18 mouse cellular contexts compared by ENCODE assay signal in the genomic region with DNA sequence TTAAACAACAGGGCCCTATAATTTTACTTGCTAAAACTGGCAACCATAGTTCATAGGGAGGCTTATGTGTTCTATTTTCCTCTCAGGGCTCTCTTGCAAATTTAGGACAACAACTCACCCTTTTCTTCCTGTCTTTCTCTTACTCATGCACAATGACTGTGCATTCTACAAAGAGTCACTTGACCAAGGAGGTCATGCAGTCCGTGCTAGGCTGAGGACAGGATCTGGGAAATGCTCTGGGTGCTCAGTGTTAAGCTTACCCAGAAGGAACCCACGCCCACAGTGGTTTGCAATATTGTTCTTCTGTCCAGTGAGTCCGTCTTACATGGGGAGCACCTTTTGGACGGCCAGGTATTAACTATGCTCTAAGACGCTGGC. TPM values are rescaled to one million over a fixed set of nuclear protein-coding genes. Genes with fewer than 3 reads are reported as not detected.
DNase-seq lines count a peak whose midpoint lies in the region; ATAC-seq and TF ChIP-seq lines count a peak whose summit lies in the region.
"Had no signal": no experiment of that assay in that cellular context is flagged by ENCODE, and none has a peak within 500 bp of the region (broad histone marks: within the 10 kb centered on the region; RNA-seq: fewer than 3 reads in every experiment).

No protein-coding gene starts in this region.

- no peak overlapping the region for H3K27ac ChIP-seq in hindbrain, postnatal 0 days
- no peak overlapping the region for H3K27ac ChIP-seq in hindbrain, embryonic 12.5 days
- no peak overlapping the region for H3K27ac ChIP-seq in midbrain, embryonic 16.5 days (ENCODE audit: low read length)
- H3K27ac ChIP-seq in midbrain, embryonic 11.5 days (ENCODE audit: low read depth, low read length), result no peak overlapping the region
- 0 out of 2 replicates have a peak overlapping the region, but pooled peaks have one; percentile 41 for H3K27ac ChIP-seq in stomach, postnatal 0 days (replicated peaks)
- H3K27ac ChIP-seq: limb, embryonic 13.5 days; lung, embryonic 15.5 days had no signal

- no peak overlapping the region for H3K9ac ChIP-seq in hindbrain, postnatal 0 days (replicated peaks; ENCODE audit: low read length)
- H3K9ac ChIP-seq in hindbrain, embryonic 12.5 days, result no peak overlapping the region
- H3K9ac ChIP-seq in midbrain, embryonic 16.5 days (ENCODE audit: low read depth, low read length), result 0 out of 2 replicates have a peak overlapping the region, but pooled peaks have one; percentile 14
- no peak overlapping the region for H3K9ac ChIP-seq in midbrain, embryonic 11.5 days (ENCODE audit: low read length)
- no peak overlapping the region for H3K9ac ChIP-seq in stomach, postnatal 0 days (ENCODE audit: low read length)
- H3K9ac ChIP-seq: limb, embryonic 13.5 days; lung, embryonic 15.5 days had no signal

- WGBS in hindbrain, postnatal 0 days, result 85% methylated on average over 5 of the region's 5 CpGs
- WGBS in hindbrain, embryonic 12.5 days, result 85% methylated on average over 5 of the region's 5 CpGs
- WGBS in midbrain, embryonic 16.5 days, result 88% methylated on average over 5 of the region's 5 CpGs
- 85% methylated on average over 5 of the region's 5 CpGs for WGBS in midbrain, embryonic 11.5 days
- 82% methylated on average over 5 of the region's 5 CpGs for WGBS in stomach, postnatal 0 days

- ATAC-seq in hindbrain, postnatal 0 days, result no peak
- ATAC-seq in hindbrain, embryonic 12.5 days (ENCODE audit: low FRiP score), result no peak
- no peak for ATAC-seq in midbrain, embryonic 16.5 days
- no peak for ATAC-seq in midbrain, embryonic 11.5 days (ENCODE audit: low FRiP score)
- no peak for ATAC-seq in stomach, postnatal 0 days (ENCODE audit: low FRiP score, low TSS enrichment)
- ATAC-seq: forebrain, embryonic 14.5 days had no signal

- no peak overlapping the region for H3K4me3 ChIP-seq in hindbrain, postnatal 0 days (ENCODE audit: low read length)
- H3K4me3 ChIP-seq in hindbrain, embryonic 12.5 days, result no peak overlapping the region
- no peak overlapping the region for H3K4me3 ChIP-seq in midbrain, embryonic 16.5 days (ENCODE audit: low read depth, low read length)
- H3K4me3 ChIP-seq in midbrain, embryonic 11.5 days (ENCODE audit: low read depth, low read length), result no peak overlapping the region
- H3K4me3 ChIP-seq in stomach, postnatal 0 days (ENCODE audit: low read depth, low read length), result no peak overlapping the region
- H3K4me3 ChIP-seq: limb, embryonic 13.5 days; lung, embryonic 15.5 days had no signal

- peak; percentile 42 to 74 for DNase-seq in adrenal gland, adult (ENCODE audit: inconsistent age in 2 of 2, low spot score in 1 of 2)
- no peak for DNase-seq in adrenal gland, postnatal 36 days
- no peak for DNase-seq in hindbrain, postnatal 0 days (ENCODE audit: low spot score)
- DNase-seq in midbrain, embryonic 11.5 days (ENCODE audit: low spot score, missing footprints), result no peak
- no peak for DNase-seq in stomach, postnatal 0 days (ENCODE audit: low spot score)
- DNase-seq in adrenal gland, adult 18-20 months (ENCODE audit: low spot score in 2 of 2), result no peak
- DNase-seq: adrenal gland, adult 8-10 months; cerebellum, adult 8-10 months; gastrocnemius, postnatal 14 days; heart, postnatal 36 days; kidney, adult 9 months; spleen, adult 18-20 months had no signal

- peaks cover 11% of the 10 kb centered on the region; the same call in 1 of the 2 replicates for H3K4me1 ChIP-seq in hindbrain, postnatal 0 days (ENCODE audit: insufficient read depth, low read length)
- H3K4me1 ChIP-seq in hindbrain, embryonic 12.5 days, result peaks cover 17% of the 10 kb centered on the region
- H3K4me1 ChIP-seq in midbrain, embryonic 16.5 days (ENCODE audit: control insufficient read depth, insufficient read depth, low read length), result peaks cover 30% of the 10 kb centered on the region
- H3K4me1 ChIP-seq in midbrain, embryonic 11.5 days (ENCODE audit: control insufficient read depth, insufficient read depth, low read length), result peaks cover 8% of the 10 kb centered on the region
- H3K4me1 ChIP-seq in stomach, postnatal 0 days (replicated peaks; ENCODE audit: control insufficient read depth, insufficient read depth), result peaks cover 7% of the 10 kb centered on the region; the same call in 1 of the 2 replicates

- TF ChIP-seq CTCF in hindbrain, postnatal 0 days (IDR thresholded peaks at IDR 0.05; ENCODE audit: low read depth), result no peak
- TF ChIP-seq CTCF in stomach, postnatal 0 days (IDR thresholded peaks at IDR 0.05; ENCODE audit: low read depth), result no peak

- H3K4me2 ChIP-seq in hindbrain, postnatal 0 days (ENCODE audit: low read depth, low read length), result peak overlapping the region; percentile 94; the same call in 1 of the 2 replicates
- no peak overlapping the region for H3K4me2 ChIP-seq in hindbrain, embryonic 12.5 days (replicated peaks)
- no peak overlapping the region for H3K4me2 ChIP-seq in midbrain, embryonic 16.5 days (ENCODE audit: low read length)
- no peak overlapping the region for H3K4me2 ChIP-seq in midbrain, embryonic 11.5 days
- H3K4me2 ChIP-seq in stomach, postnatal 0 days (replicated peaks; ENCODE audit: low read depth), result peak overlapping the region; percentile 77; the same call in 1 of the 2 replicates
- H3K4me2 ChIP-seq: limb, embryonic 13.5 days had no signal

- no peaks in the 10 kb centered on the region for H3K9me3 ChIP-seq in hindbrain, postnatal 0 days (ENCODE audit: low read length)
- no peaks in the 10 kb centered on the region for H3K9me3 ChIP-seq in hindbrain, embryonic 12.5 days (replicated peaks)
- no peaks in the 10 kb centered on the region for H3K9me3 ChIP-seq in midbrain, embryonic 16.5 days (replicated peaks; ENCODE audit: control insufficient read depth, low read length, poor library complexity, severe bottlenecking)
- no peaks in the 10 kb centered on the region for H3K9me3 ChIP-seq in midbrain, embryonic 11.5 days (ENCODE audit: control insufficient read depth, low read length)
- no peaks in the 10 kb centered on the region for H3K9me3 ChIP-seq in stomach, postnatal 0 days (ENCODE audit: control insufficient read depth, low read length)
- H3K9me3 ChIP-seq: limb, embryonic 13.5 days; lung, embryonic 15.5 days had no signal

- H3K27me3 ChIP-seq in hindbrain, postnatal 0 days (ENCODE audit: insufficient read depth, low read length), result no peaks in the 10 kb centered on the region
- no peaks in the 10 kb centered on the region; the same call in 1 of the 2 replicates for H3K27me3 ChIP-seq in hindbrain, embryonic 12.5 days
- H3K27me3 ChIP-seq in midbrain, embryonic 16.5 days (ENCODE audit: control insufficient read depth, insufficient read depth, low read depth, low read length), result no peaks in the 10 kb centered on the region
- no peaks in the 10 kb centered on the region for H3K27me3 ChIP-seq in midbrain, embryonic 11.5 days (ENCODE audit: control insufficient read depth, insufficient read depth, low read length)
- no peaks in the 10 kb centered on the region for H3K27me3 ChIP-seq in stomach, postnatal 0 days (ENCODE audit: control insufficient read depth, insufficient read depth, low read length)

- no peaks in the 10 kb centered on the region for H3K36me3 ChIP-seq in hindbrain, postnatal 0 days (ENCODE audit: insufficient read depth, low read length)
- H3K36me3 ChIP-seq in hindbrain, embryonic 12.5 days, result no peaks in the 10 kb centered on the region
- H3K36me3 ChIP-seq in midbrain, embryonic 16.5 days (ENCODE audit: control insufficient read depth, insufficient read depth, low read length), result no peaks in the 10 kb centered on the region
- H3K36me3 ChIP-seq in midbrain, embryonic 11.5 days (ENCODE audit: control insufficient read depth, insufficient read depth, low read length), result no peaks in the 10 kb centered on the region
- no peaks in the 10 kb centered on the region; the same call in 1 of the 2 replicates for H3K36me3 ChIP-seq in stomach, postnatal 0 days (ENCODE audit: control insufficient read depth, insufficient read depth, low read length)
- H3K36me3 ChIP-seq: limb, embryonic 13.5 days; lung, embryonic 15.5 days had no signal

- TF ChIP-seq EP300 in stomach, postnatal 0 days (optimal IDR thresholded peaks at IDR 0.05), result no peak

RNA-seq across cellular contexts. Expression of a gene that starts 2.3 kb away (rescaled TPM):
- 10 to 100 TPM; 37.2 to 50.1 TPM for total RNA-seq in adrenal gland, postnatal 36 days (2021)
- 151 and 189 TPM in 2 replicates for total RNA-seq in hindbrain, postnatal 0 days (2014; rRNA removed)
- polyA plus RNA-seq in hindbrain, postnatal 0 days (2015; fragmentation: Nextera tagmentation; extraction: Ambion mirVana), result 51.3 and 63.8 TPM in 2 replicates
- polyA plus RNA-seq in hindbrain, embryonic 12.5 days (2016; fragmentation: Nextera tagmentation; extraction: Ambion mirVana), result 55.0 and 68.9 TPM in 2 replicates
- polyA plus RNA-seq in midbrain, embryonic 16.5 days (2015; fragmentation: Nextera tagmentation; extraction: Ambion mirVana), result 85.4 and 89.0 TPM in 2 replicates
- polyA plus RNA-seq in midbrain, embryonic 11.5 days (2014; fragmentation: Nextera tagmentation; extraction: Ambion mirVana), result 13.7 TPM in 2 replicates
- polyA plus RNA-seq in stomach, postnatal 0 days (2015; fragmentation: Nextera tagmentation; extraction: Ambion mirVana), result 10.7 and 11.5 TPM in 2 replicates
- total RNA-seq in adrenal gland, adult 18-20 months (2021), result 10 to 100 TPM; 36.9 to 39.9 TPM

RNA-seq across cellular contexts. Expression of a gene that starts 44.9 kb away (rescaled TPM):
- under 1 TPM in 1 of 2 experiments, not detected in 1; 0.92 TPM for total RNA-seq in adrenal gland, postnatal 36 days (2021)
- 0.61 and 1.4 TPM in 2 replicates for total RNA-seq in hindbrain, postnatal 0 days (2014; rRNA removed)
- 1.6 TPM in 2 replicates for polyA plus RNA-seq in hindbrain, postnatal 0 days (2015; fragmentation: Nextera tagmentation; extraction: Ambion mirVana)
- 1.3 TPM in 1 of 2 replicates, not detected in the other for polyA plus RNA-seq in hindbrain, embryonic 12.5 days (2016; fragmentation: Nextera tagmentation; extraction: Ambion mirVana)
- 1.6 and 2.3 TPM in 2 replicates for polyA plus RNA-seq in midbrain, embryonic 16.5 days (2015; fragmentation: Nextera tagmentation; extraction: Ambion mirVana)
- polyA plus RNA-seq in midbrain, embryonic 11.5 days (2014; fragmentation: Nextera tagmentation; extraction: Ambion mirVana), result 0.54 and 0.59 TPM in 2 replicates
- 0.12 and 0.27 TPM in 2 replicates for polyA plus RNA-seq in stomach, postnatal 0 days (2015; fragmentation: Nextera tagmentation; extraction: Ambion mirVana)
- not detected for total RNA-seq in adrenal gland, adult 18-20 months (2021)
- total RNA-seq: adrenal gland, adult 8-10 months; gastrocnemius, postnatal 14 days; heart, postnatal 36 days had no signal
- polyA plus RNA-seq: embryonic facial prominence, embryonic 11.5 days; limb, embryonic 13.5 days had no signal

RNA-seq across cellular contexts. Expression of a gene that starts 57.7 kb away (rescaled TPM):
- 10 to 100 TPM; 52.2 to 65.5 TPM for total RNA-seq in adrenal gland, postnatal 36 days (2021)
- total RNA-seq in hindbrain, postnatal 0 days (2014; rRNA removed), result 157 and 171 TPM in 2 replicates
- polyA plus RNA-seq in hindbrain, postnatal 0 days (2015; fragmentation: Nextera tagmentation; extraction: Ambion mirVana), result 16.2 and 17.8 TPM in 2 replicates
- 15.7 and 16.2 TPM in 2 replicates for polyA plus RNA-seq in hindbrain, embryonic 12.5 days (2016; fragmentation: Nextera tagmentation; extraction: Ambion mirVana)
- polyA plus RNA-seq in midbrain, embryonic 16.5 days (2015; fragmentation: Nextera tagmentation; extraction: Ambion mirVana), result 10.7 and 11.2 TPM in 2 replicates
- polyA plus RNA-seq in midbrain, embryonic 11.5 days (2014; fragmentation: Nextera tagmentation; extraction: Ambion mirVana), result 7.2 and 7.3 TPM in 2 replicates
- 4.7 TPM in 2 replicates for polyA plus RNA-seq in stomach, postnatal 0 days (2015; fragmentation: Nextera tagmentation; extraction: Ambion mirVana)
- total RNA-seq in adrenal gland, adult 18-20 months (2021), result 10 to 100 TPM; 67.6 to 72.3 TPM

Comparison
In these comparisons a context has a peak if more than half of its experiments do, and no peak if none do; other contexts are left out.
1. DNase-seq: peak in adrenal gland, adult (2 of 2); none in adrenal gland, postnatal 36 days (0 of 2), hindbrain, postnatal 0 days (single experiment), midbrain, embryonic 11.5 days (single experiment), stomach, postnatal 0 days (single experiment) and adrenal gland, adult 18-20 months (0 of 2).
2. H3K4me2 ChIP-seq: peak in hindbrain, postnatal 0 days (single experiment) and stomach, postnatal 0 days (single experiment); none in hindbrain, embryonic 12.5 days (single experiment), midbrain, embryonic 16.5 days (single experiment) and midbrain, embryonic 11.5 days (single experiment).